Mouse (Mus musculus): Measurements from ENCODE around the gene Ifnz. TPM values are rescaled to one million over a fixed set of nuclear protein-coding genes. Genes with fewer than 3 reads are reported as not detected.
A peak's percentile ranks its signal among the peaks of the same experiment; 100 is the strongest.
"Not testable (repeated sequence)": the region's sequence is repeated elsewhere in the genome, so short reads cannot be mapped to it uniquely, and the experiment has no call there.

Gene Ifnz
- total RNA-seq, 2 experiments from 2014 or later, result not detected

DNA sequence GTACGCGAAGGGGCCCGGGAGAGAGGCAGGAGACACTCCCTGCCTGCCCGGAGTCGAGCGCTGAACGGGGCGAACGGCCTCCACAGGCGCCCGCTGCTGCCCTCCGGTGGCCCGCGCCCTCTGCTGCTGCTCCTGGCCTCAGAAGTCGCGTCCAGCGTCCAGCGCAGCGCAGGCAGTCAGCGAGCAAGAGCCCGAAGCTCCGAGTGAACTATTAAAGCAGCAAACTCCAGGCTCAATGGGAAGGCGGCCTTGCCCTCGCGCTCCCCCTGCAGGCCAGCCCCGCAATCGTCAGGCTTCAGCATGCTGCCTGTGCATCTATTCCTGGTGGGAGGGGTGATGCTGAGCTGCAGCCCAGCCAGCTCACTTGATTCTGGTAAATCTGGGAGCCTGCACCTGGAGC lies 3.5 kb downstream of the Ifnz start, which contains the start of gene Gm13276:
Gene Gm13276 (plus strand): TSS at position 301 of the 400 bp plus-strand sequence.
- DNase-seq (ENCODE audit: low spot score in 2 of 2), result not testable (repeated sequence)

DNA sequence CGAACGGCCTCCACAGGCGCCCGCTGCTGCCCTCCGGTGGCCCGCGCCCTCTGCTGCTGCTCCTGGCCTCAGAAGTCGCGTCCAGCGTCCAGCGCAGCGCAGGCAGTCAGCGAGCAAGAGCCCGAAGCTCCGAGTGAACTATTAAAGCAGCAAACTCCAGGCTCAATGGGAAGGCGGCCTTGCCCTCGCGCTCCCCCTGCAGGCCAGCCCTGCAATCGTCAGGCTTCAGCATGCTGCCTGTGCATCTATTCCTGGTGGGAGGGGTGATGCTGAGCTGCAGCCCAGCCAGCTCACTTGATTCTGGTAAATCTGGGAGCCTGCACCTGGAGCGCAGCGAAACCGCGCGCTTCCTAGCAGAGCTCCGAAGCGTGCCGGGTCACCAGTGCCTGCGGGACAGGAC lies 6.5 kb downstream of the Ifnz start, which contains the start of gene Gm13277:
Gene Gm13277 (plus strand): TSS at position 231 of the 400 bp plus-strand sequence.
- DNase-seq (ENCODE audit: low spot score in 2 of 2), result peak; percentile 58 to 79

DNA sequence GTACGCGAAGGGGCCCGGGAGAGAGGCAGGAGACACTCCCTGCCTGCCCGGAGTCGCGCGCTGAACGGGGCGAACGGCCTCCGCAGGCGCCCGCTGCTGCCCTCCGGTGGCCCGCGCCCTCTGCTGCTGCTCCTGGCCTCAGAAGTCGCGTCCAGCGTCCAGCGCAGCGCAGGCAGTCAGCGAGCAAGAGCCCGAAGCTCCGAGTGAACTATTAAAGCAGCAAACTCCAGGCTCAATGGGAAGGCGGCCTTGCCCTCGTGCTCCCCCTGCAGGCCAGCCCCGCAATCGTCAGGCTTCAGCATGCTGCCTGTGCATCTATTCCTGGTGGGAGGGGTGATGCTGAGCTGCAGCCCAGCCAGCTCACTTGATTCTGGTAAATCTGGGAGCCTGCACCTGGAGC lies 9.3 kb downstream of the Ifnz start, which contains the start of gene Gm13278:
Gene Gm13278 (plus strand): TSS at position 301 of the 400 bp plus-strand sequence.
- not testable (repeated sequence) for DNase-seq (ENCODE audit: low spot score in 2 of 2)

DNA sequence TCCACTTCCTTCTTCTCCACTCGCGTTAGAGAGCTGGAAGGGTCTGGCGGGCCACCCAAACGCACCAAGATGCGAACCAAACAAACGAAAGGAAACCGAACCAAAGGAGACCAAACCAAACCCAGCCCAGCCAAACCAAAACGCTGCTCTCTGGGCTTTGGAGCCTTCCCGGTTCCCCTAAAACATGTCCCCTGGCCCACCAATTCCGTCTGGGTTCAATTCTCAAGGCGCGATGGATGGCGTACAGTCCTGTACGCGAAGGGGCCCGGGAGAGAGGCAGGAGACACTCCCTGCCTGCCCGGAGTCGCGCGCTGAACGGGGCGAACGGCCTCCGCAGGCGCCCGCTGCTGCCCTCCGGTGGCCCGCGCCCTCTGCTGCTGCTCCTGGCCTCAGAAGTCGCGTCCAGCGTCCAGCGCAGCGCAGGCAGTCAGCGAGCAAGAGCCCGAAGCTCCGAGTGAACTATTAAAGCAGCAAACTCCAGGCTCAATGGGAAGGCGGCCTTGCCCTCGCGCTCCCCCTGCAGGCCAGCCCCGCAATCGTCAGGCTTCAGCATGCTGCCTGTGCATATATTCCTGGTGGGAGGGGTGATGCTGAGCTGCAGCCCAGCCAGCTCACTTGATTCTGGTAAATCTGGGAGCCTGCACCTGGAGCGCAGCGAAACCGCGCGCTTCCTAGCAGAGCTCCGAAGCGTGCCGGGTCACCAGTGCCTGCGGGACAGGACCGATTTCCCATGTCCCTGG lies 12.2 kb downstream of the Ifnz start, which contains the start of gene Gm13275:
Gene Gm13275 (plus strand): TSS at position 552 of the 740 bp plus-strand sequence.
- DNase-seq (ENCODE audit: low spot score in 2 of 2), result peak; percentile 52 to 63

DNA sequence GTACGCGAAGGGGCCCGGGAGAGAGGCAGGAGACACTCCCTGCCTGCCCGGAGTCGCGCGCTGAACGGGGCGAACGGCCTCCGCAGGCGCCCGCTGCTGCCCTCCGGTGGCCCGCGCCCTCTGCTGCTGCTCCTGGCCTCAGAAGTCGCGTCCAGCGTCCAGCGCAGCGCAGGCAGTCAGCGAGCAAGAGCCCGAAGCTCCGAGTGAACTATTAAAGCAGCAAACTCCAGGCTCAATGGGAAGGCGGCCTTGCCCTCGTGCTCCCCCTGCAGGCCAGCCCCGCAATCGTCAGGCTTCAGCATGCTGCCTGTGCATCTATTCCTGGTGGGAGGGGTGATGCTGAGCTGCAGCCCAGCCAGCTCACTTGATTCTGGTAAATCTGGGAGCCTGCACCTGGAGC lies 15.2 kb downstream of the Ifnz start, which contains the start of gene Gm13279:
Gene Gm13279 (plus strand): TSS at position 301 of the 400 bp plus-strand sequence.
- not testable (repeated sequence) for DNase-seq (ENCODE audit: low spot score in 2 of 2)

DNA sequence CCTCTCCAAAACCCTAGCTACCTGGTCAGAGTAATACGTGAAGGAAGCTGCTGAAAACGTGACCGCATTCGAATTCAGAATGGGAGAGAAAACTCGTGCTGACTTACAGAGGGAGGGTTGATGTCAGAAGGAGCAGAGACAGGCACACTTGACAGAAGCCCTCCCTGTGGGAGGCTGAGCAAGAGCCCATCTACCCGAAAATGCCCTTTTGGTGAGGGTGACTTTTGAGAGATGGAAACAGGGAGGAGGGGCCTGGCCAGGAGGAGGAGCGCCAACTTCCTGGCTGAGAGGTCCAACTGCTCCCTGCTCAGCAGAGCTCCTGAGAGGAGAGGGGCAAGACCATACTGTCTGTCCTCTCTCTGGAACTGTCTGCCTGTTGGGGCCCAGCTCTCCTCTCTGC lies 17.4 kb downstream of the Ifnz start, which contains the start of gene Gm13285:
Gene Gm13285 (plus strand): TSS at position 301 of the 400 bp plus-strand sequence.
- not testable (repeated sequence) for DNase-seq (ENCODE audit: low spot score in 2 of 2)

DNA sequence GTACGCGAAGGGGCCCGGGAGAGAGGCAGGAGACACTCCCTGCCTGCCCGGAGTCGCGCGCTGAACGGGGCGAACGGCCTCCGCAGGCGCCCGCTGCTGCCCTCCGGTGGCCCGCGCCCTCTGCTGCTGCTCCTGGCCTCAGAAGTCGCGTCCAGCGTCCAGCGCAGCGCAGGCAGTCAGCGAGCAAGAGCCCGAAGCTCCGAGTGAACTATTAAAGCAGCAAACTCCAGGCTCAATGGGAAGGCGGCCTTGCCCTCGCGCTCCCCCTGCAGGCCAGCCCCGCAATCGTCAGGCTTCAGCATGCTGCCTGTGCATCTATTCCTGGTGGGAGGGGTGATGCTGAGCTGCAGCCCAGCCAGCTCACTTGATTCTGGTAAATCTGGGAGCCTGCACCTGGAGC lies 21.0 kb downstream of the Ifnz start, which contains the start of gene Gm13287:
Gene Gm13287 (plus strand): TSS at position 301 of the 400 bp plus-strand sequence.
- not testable (repeated sequence) for DNase-seq (ENCODE audit: low spot score in 2 of 2)

DNA sequence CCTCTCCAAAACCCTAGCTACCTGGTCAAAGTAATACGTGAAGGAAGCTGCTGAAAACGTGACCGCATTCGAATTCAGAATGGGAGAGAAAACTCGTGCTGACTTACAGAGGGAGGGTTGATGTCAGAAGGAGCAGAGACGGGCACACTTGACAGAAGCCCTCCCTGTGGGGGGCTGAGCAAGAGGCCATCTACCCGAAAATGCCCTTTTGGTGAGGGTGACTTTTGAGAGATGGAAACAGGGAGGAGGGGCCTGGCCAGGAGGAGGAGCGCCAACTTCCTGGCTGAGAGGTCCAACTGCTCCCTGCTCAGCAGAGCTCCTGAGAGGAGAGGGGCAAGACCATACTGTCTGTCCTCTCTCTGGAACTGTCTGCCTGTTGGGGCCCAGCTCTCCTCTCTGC lies 23.3 kb downstream of the Ifnz start, which contains the start of gene Gm13288:
Gene Gm13288 (plus strand): TSS at position 301 of the 400 bp plus-strand sequence.
- not testable (repeated sequence) for DNase-seq (ENCODE audit: low spot score in 2 of 2)

DNA sequence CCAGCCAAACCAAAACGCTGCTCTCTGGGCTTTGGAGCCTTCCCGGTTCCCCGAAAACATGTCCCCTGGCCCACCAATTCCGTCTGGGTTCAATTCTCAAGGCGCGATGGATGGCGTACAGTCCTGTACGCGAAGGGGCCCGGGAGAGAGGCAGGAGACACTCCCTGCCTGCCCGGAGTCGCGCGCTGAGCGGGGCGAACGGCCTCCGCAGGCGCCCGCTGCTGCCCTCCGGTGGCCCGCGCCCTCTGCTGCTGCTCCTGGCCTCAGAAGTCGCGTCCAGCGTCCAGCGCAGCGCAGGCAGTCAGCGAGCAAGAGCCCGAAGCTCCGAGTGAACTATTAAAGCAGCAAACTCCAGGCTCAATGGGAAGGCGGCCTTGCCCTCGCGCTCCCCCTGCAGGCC lies 23.8 kb downstream of the Ifnz start:
- DNase-seq (ENCODE audit: low spot score in 2 of 2), result not testable (repeated sequence)

DNA sequence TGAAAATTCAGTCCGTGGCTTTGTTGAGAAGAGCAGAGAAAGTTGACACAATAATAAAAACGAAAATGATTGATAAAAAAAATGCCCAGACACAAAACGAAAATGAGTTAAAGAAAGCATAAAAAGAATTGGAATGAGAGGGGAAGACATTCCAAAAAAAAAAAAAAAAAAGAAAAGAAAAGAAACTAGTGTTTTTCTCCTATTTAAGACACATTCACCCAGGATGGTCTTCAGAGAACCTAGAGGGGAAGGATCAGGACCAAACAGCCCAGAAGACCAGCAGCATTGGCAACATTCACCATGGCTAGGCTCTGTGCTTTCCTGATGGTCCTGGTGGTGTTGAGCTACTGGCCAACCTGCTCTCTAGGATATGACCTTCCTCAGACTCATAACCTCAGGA lies 34.0 kb downstream of the Ifnz start, which contains the start of gene Ifna7:
Gene Ifna7 (plus strand): TSS at position 301 of the 400 bp plus-strand sequence.
- no peak for DNase-seq (ENCODE audit: low spot score in 2 of 2)

DNA sequence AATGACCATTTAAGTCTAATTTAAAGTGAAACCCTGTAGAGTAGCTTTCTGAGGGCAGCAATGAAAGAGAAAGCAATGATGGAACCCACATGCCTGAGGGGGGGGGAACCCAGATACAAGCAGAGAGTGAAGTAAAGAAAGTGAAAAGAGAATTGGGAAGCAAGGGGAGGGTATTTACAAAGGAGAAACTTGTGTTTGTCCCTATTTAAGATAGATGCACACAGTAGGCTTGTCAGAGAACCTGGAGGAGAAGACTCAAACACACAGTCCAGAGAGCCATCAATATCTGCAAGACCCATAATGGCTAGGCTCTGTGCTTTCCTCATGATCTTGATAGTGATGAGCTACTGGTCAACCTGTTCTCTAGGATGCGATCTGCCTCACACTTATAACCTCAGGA lies 37.7 kb downstream of the Ifnz start, which contains the start of gene Ifna11:
Gene Ifna11 (plus strand): TSS at position 301 of the 400 bp plus-strand sequence.
- DNase-seq (ENCODE audit: low spot score in 2 of 2), result no peak

DNA sequence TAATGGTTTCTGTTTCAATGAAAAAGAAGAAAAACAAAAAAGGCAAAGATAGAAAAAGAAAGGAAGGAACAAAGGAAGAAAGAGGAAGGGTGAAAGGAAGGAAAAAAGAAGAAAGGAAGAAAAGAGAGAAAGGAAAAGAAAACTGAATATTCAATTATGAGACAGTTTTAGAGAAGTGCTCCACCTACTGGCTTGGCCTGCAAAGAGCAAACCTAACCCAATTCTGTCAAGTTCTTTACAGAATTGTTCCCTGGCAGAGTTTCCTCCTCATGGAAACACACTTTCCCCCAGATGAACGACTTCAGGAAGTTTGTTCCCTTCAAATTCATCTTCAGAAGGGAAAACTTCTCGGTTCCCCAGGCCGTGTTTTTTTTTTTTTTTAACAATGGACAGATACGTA lies 41.1 kb downstream of the Ifnz start:
- DNase-seq (ENCODE audit: low spot score in 2 of 2), result peak in 1 of 2 experiments; percentile 14

DNA sequence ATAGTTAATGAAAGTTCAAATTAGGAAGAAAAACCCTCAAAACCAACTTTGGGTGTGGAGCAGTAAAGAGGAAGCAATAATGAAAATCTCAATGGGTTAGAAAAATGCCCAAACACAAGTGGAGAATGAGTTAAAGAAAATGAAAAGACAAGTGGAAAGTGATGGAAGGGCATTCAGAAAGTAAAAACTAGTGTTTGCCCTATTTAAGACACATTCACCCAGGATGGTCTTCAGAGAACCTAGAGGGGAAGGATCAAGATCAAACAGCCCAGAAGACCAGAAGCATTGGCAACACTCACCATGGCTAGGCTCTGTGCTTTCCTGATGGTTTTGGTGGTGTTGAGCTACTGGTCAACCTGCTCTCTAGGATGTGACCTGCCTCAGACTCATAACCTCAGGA lies 45.2 kb downstream of the Ifnz start, which contains the start of gene Ifna6:
Gene Ifna6 (plus strand): TSS at position 301 of the 400 bp plus-strand sequence.
- DNase-seq (ENCODE audit: low spot score in 2 of 2), result not testable (repeated sequence)

DNA sequence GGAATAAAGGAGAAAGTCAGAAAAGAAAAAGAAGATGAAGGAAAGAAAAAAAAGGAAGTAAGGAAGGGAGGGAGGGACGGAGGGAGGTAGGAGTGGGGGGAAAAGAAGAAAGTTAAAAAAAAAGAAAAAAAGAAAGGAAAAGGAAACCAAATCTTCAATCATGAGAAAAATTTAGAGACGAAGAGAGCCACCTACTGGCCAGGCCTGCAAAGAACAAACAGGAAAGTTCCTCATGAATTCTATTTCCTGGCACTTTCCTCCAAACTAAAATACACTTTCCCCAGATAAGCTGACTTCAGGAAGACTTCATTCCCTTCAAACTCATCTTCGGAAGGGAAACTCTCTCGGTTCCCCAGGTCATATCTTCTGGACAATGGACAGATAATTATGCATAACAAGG lies 48.6 kb downstream of the Ifnz start:
- peak in 1 of 2 experiments; percentile 48 for DNase-seq (ENCODE audit: low spot score in 2 of 2)

Other genes starting within 250 kb of the Ifnz start
- gene Ifna15, start 223.9 kb upstream of the Ifnz start, total RNA-seq (2021), result not detected
- not detected for gene Ifna14, start 210.3 kb upstream of the Ifnz start, total RNA-seq (2021)
- not detected for gene Ifna9, start 189.7 kb upstream of the Ifnz start, total RNA-seq (2021)
- not detected for gene Ifna12, start 178.8 kb upstream of the Ifnz start, total RNA-seq (2021)
- not detected for gene C87499, start 147.7 kb upstream of the Ifnz start, total RNA-seq (2021)
- not detected for gene Ifna13, start 137.7 kb upstream of the Ifnz start, total RNA-seq (2021)
- not detected for gene Ifna16, start 105.2 kb upstream of the Ifnz start, total RNA-seq (2021)
- not detected for gene Ifna2, start 98.2 kb upstream of the Ifnz start, total RNA-seq (2021)
- not detected for gene Ifnab, start 90.8 kb upstream of the Ifnz start, total RNA-seq (2021)
- 1 to 10 TPM; 1.1 to 1.6 TPM for gene Gm26566, start 60.3 kb upstream of the Ifnz start, total RNA-seq (2021)
- gene Klhl9, start 59.7 kb upstream of the Ifnz start, total RNA-seq (2021), result 100 to 1,000 TPM; 103 to 111 TPM
- gene Gm13271, start 27.3 kb upstream of the Ifnz start, total RNA-seq (2021), result not detected
- not detected for gene Gm13283, start 22.0 kb upstream of the Ifnz start, total RNA-seq (2021)
- not detected for gene Gm13290, start 8.3 kb upstream of the Ifnz start, total RNA-seq (2021)
- gene Gm13289, start 5.2 kb upstream of the Ifnz start, total RNA-seq (2021), result not detected
- not detected for gene Gm13272, start 2.3 kb upstream of the Ifnz start, total RNA-seq (2021)
- not detected for gene Gm13276, start 3.6 kb downstream of the Ifnz start, total RNA-seq (2021)
- gene Gm13277, start 6.5 kb downstream of the Ifnz start, total RNA-seq (2021), result not detected
- not detected for gene Gm13278, start 9.4 kb downstream of the Ifnz start, total RNA-seq (2021)
- not detected for gene Gm13275, start 12.4 kb downstream of the Ifnz start, total RNA-seq (2021)
- gene Gm13279, start 15.3 kb downstream of the Ifnz start, total RNA-seq (2021), result not detected
- not detected for gene Gm13285, start 17.5 kb downstream of the Ifnz start, total RNA-seq (2021)
- gene Gm13287, start 21.1 kb downstream of the Ifnz start, total RNA-seq (2021), result not detected
- not detected for gene Gm13288, start 23.4 kb downstream of the Ifnz start, total RNA-seq (2021)
- not detected for gene Ifna7, start 34.1 kb downstream of the Ifnz start, total RNA-seq (2021)
- not detected for gene Ifna11, start 37.8 kb downstream of the Ifnz start, total RNA-seq (2021)
- gene Ifna6, start 45.3 kb downstream of the Ifnz start, total RNA-seq (2021), result not detected
- gene Ifna5, start 53.4 kb downstream of the Ifnz start, total RNA-seq (2021), result not detected
- gene Ifna4, start 59.7 kb downstream of the Ifnz start, total RNA-seq (2021), result not detected
- gene Ifna1, start 68.0 kb downstream of the Ifnz start, total RNA-seq (2021), result not detected
- not detected for gene Ifne, start 98.1 kb downstream of the Ifnz start, total RNA-seq (2021)

All from layer of hippocampus, adult 18-20 months (tissue).